Mouse (Mus musculus) liver, embryonic 12.5 days (tissue): Measurements from ENCODE around the gene Frmd6. TPM values are rescaled to one million over a fixed set of nuclear protein-coding genes. Genes with fewer than 3 reads are reported as not detected.

Experiments used
- ATAC-seq: fragments of 200-750 bp; cut with Nextera tagmentation; 2 replicates; pipeline ENCODE4 v1.8.0; 2017; ENCODE audit warnings: moderate number of reproducible peaks, mild to moderate bottlenecking, moderate library complexity
- H3K27ac ChIP-seq: fragments of 300-500 bp; sonication (generic); 2 replicates; pipeline ENCODE4 v1.5.1; 2016; ENCODE audit warnings: mild to moderate bottlenecking
- H3K27me3 ChIP-seq: fragments of 300-500 bp; sonication (generic); replicated peaks from 2 replicates; pipeline ENCODE4 v1.6.1; 2016; ENCODE audit warnings: mild to moderate bottlenecking, moderate library complexity
- H3K36me3 ChIP-seq: fragments of 300-500 bp; sonication (generic); 2 replicates; pipeline ENCODE4 v1.6.1; 2016; ENCODE audit warnings: mild to moderate bottlenecking, moderate library complexity
- H3K4me1 ChIP-seq: fragments of 300-500 bp; sonication (generic); 2 replicates; pipeline ENCODE4 v1.6.1; 2016
- H3K4me2 ChIP-seq: fragments of 300-500 bp; sonication (generic); 2 replicates; pipeline ENCODE4 v1.6.1; 2016; ENCODE audit warnings: mild to moderate bottlenecking, moderate library complexity
- H3K4me3 ChIP-seq: fragments of 300-500 bp; sonication (generic); 2 replicates; pipeline ENCODE4 v1.5.1; 2016; ENCODE audit warnings: mild to moderate bottlenecking, moderate library complexity
- H3K9ac ChIP-seq: fragments of 300-500 bp; sonication (generic); 2 replicates; pipeline ENCODE4 v1.6.1; 2016; ENCODE audit warnings: mild to moderate bottlenecking, moderate library complexity
- H3K9me3 ChIP-seq: fragments of 300-500 bp; sonication (generic); replicated peaks from 2 replicates; pipeline ENCODE4 v1.6.1; 2016; ENCODE audit warnings: mild to moderate bottlenecking, moderate library complexity
- WGBS: fragments of 180-500 bp; shearing (Covaris S2); methylation state at CpG from one replicate; pipeline ENCODE4 v1.1.7; 2016; ENCODE audit not compliant: insufficient replicate concordance; 5-methylcytosine and 5-hydroxymethylcytosine counted together
- polyA plus RNA-seq: library from polyadenylated mRNA; unstranded; fragments of >200 nt; fragmentation: Nextera tagmentation; extraction: Ambion mirVana; gene quantifications from 2 replicates; pipeline ENCODE4 v1.2.1, GENCODE M21; 2016

The Frmd6 gene
- polyA plus RNA-seq, 1 experiment from 2014 or later: 5.0 TPM

- no peak for ATAC-seq
- 69% methylated on average over 16 of the region's 16 CpGs for WGBS
- no peak overlapping the region for H3K27ac ChIP-seq
- no peak overlapping the region for H3K4me3 ChIP-seq
- no peaks in the 10 kb centered on the region for H3K27me3 ChIP-seq
- H3K36me3 ChIP-seq: no peaks in the 10 kb centered on the region
- no peaks in the 10 kb centered on the region for H3K9me3 ChIP-seq
- H3K4me1 ChIP-seq: peaks cover 9% of the 10 kb centered on the region; the same call in 1 of the 2 replicates
- no peak overlapping the region for H3K9ac ChIP-seq
- H3K4me2 ChIP-seq: no peak overlapping the region
Measured at GRCm38 (mm10) chr12:70794543-70795388, 30.5 kb upstream of the Frmd6 start.

- no peak for ATAC-seq
- no peak overlapping the region for H3K27ac ChIP-seq
- no peaks in the 10 kb centered on the region for H3K36me3 ChIP-seq
- peaks cover 9% of the 10 kb centered on the region; the same call in 1 of the 2 replicates for H3K4me1 ChIP-seq
- WGBS: 69% methylated on average over 3 of the region's 3 CpGs
- H3K9ac ChIP-seq: no peak overlapping the region
- H3K27me3 ChIP-seq: no peaks in the 10 kb centered on the region
- no peak overlapping the region for H3K4me2 ChIP-seq
- H3K9me3 ChIP-seq: no peaks in the 10 kb centered on the region
- H3K4me3 ChIP-seq: no peak overlapping the region
Measured at GRCm38 (mm10) chr12:70795389-70795711, 30.0 kb upstream of the Frmd6 start.

- 65% methylated on average over 8 of the region's 8 CpGs for WGBS
Measured at GRCm38 (mm10) chr12:70798496-70798895, 26.8 kb upstream of the Frmd6 start.

GRCm38 (mm10) chr12:70799231-70800002 lies 25.9 kb upstream of the Frmd6 start:
- WGBS: 50% methylated on average over 19 of the region's 19 CpGs
- Histone ChIP-seq H3K9me3 (no peaks in the 10 kb centered on the region), H3K27ac (no peak overlapping the region), H3K36me3 (no peaks in the 10 kb centered on the region), H3K4me1 (peaks cover 9% of the 10 kb centered on the region; the same call in 1 of the 2 replicates), H3K4me2 (no peak overlapping the region), H3K27me3 (no peaks in the 10 kb centered on the region), H3K9ac (no peak overlapping the region), H3K4me3 (no peak overlapping the region)
- ATAC-seq: no peak

More at GRCm38 (mm10) chr12:70798496-70798895, 26.8 kb upstream of the Frmd6 start:
- Histone ChIP-seq H3K9ac (no peak overlapping the region), H3K27ac (no peak overlapping the region), H3K4me1 (peaks cover 9% of the 10 kb centered on the region; the same call in 1 of the 2 replicates), H3K4me2 (no peak overlapping the region), H3K27me3 (no peaks in the 10 kb centered on the region), H3K36me3 (no peaks in the 10 kb centered on the region), H3K4me3 (no peak overlapping the region), H3K9me3 (no peaks in the 10 kb centered on the region)
- no peak for ATAC-seq

- ATAC-seq: no peak
- WGBS: 47% methylated on average over 8 of the region's 8 CpGs
- peaks cover 9% of the 10 kb centered on the region; the same call in 1 of the 2 replicates for H3K4me1 ChIP-seq
- H3K9me3 ChIP-seq: no peaks in the 10 kb centered on the region
- no peak overlapping the region for H3K4me3 ChIP-seq
- no peak overlapping the region for H3K27ac ChIP-seq
- no peak overlapping the region for H3K9ac ChIP-seq
- H3K4me2 ChIP-seq: no peak overlapping the region
- no peaks in the 10 kb centered on the region for H3K36me3 ChIP-seq
- H3K27me3 ChIP-seq: no peaks in the 10 kb centered on the region
Measured at GRCm38 (mm10) chr12:70800086-70800485, 25.2 kb upstream of the Frmd6 start.

- Histone ChIP-seq H3K36me3 (no peaks in the 10 kb centered on the region), H3K9me3 (no peaks in the 10 kb centered on the region), H3K27me3 (no peaks in the 10 kb centered on the region), H3K27ac (no peak overlapping the region), H3K4me1 (peaks cover 9% of the 10 kb centered on the region; the same call in 1 of the 2 replicates), H3K4me2 (no peak overlapping the region), H3K9ac (no peak overlapping the region), H3K4me3 (no peak overlapping the region)
- no peak for ATAC-seq
- 56% methylated on average over 8 of the region's 8 CpGs for WGBS
Measured at GRCm38 (mm10) chr12:70801361-70801760, 24.0 kb upstream of the Frmd6 start.

GRCm38 (mm10) chr12:70803494-70803893 lies 21.8 kb upstream of the Frmd6 start:
- Histone ChIP-seq H3K4me1 (peaks cover 9% of the 10 kb centered on the region; the same call in 1 of the 2 replicates), H3K4me2 (no peak overlapping the region), H3K27ac (no peak overlapping the region), H3K9ac (no peak overlapping the region), H3K27me3 (0 out of 2 replicates have a peak, but pooled peaks cover 4% of the 10 kb centered on the region), H3K4me3 (no peak overlapping the region), H3K36me3 (no peaks in the 10 kb centered on the region), H3K9me3 (no peaks in the 10 kb centered on the region)
- ATAC-seq: no peak
- WGBS: 75% methylated on average over 4 of the region's 4 CpGs

- 50% methylated on average over 2 of the region's 2 CpGs for WGBS
- ATAC-seq: no peak
Measured at GRCm38 (mm10) chr12:70804989-70805388, 20.3 kb upstream of the Frmd6 start.

GRCm38 (mm10) chr12:70807543-70807942 lies 17.8 kb upstream of the Frmd6 start:
- no peaks in the 10 kb centered on the region for H3K4me1 ChIP-seq
- no peak overlapping the region for H3K9ac ChIP-seq
- H3K27ac ChIP-seq: no peak overlapping the region
- peaks cover 4% of the 10 kb centered on the region; the same call in 1 of the 2 replicates for H3K27me3 ChIP-seq
- H3K4me2 ChIP-seq: no peak overlapping the region
- 42% methylated on average over 5 of the region's 5 CpGs for WGBS
- no peak overlapping the region for H3K4me3 ChIP-seq
- no peak for ATAC-seq
- no peaks in the 10 kb centered on the region for H3K9me3 ChIP-seq
- H3K36me3 ChIP-seq: no peaks in the 10 kb centered on the region

More at GRCm38 (mm10) chr12:70804989-70805388, 20.3 kb upstream of the Frmd6 start:
- no peak overlapping the region for H3K27ac ChIP-seq
- H3K4me3 ChIP-seq: no peak overlapping the region
- H3K4me1 ChIP-seq: no peaks in the 10 kb centered on the region
- H3K27me3 ChIP-seq: peaks cover 4% of the 10 kb centered on the region; the same call in 1 of the 2 replicates
- no peaks in the 10 kb centered on the region for H3K36me3 ChIP-seq
- no peak overlapping the region for H3K9ac ChIP-seq
- H3K9me3 ChIP-seq: no peaks in the 10 kb centered on the region
- no peak overlapping the region for H3K4me2 ChIP-seq

- 54% methylated on average over 6 of the region's 6 CpGs for WGBS
- no peaks in the 10 kb centered on the region for H3K9me3 ChIP-seq
Measured at GRCm38 (mm10) chr12:70807975-70808374, 17.3 kb upstream of the Frmd6 start.

GRCm38 (mm10) chr12:70809957-70810356 lies 15.4 kb upstream of the Frmd6 start:
- Histone ChIP-seq H3K36me3 (no peaks in the 10 kb centered on the region), H3K9me3 (no peaks in the 10 kb centered on the region), H3K4me2 (no peak overlapping the region), H3K9ac (no peak overlapping the region), H3K4me3 (no peak overlapping the region), H3K27me3 (peaks cover 4% of the 10 kb centered on the region; the same call in 1 of the 2 replicates), H3K4me1 (0 out of 2 replicates have a peak, but pooled peaks cover 3% of the 10 kb centered on the region), H3K27ac (no peak overlapping the region)
- 71% methylated on average over 2 of the region's 2 CpGs for WGBS
- no peak for ATAC-seq

More at GRCm38 (mm10) chr12:70807975-70808374, 17.3 kb upstream of the Frmd6 start:
- no peak for ATAC-seq
- Histone ChIP-seq H3K36me3 (no peaks in the 10 kb centered on the region), H3K9ac (no peak overlapping the region), H3K4me2 (no peak overlapping the region), H3K27ac (no peak overlapping the region), H3K27me3 (peaks cover 4% of the 10 kb centered on the region; the same call in 1 of the 2 replicates), H3K4me1 (0 out of 2 replicates have a peak, but pooled peaks cover 3% of the 10 kb centered on the region), H3K4me3 (no peak overlapping the region)

GRCm38 (mm10) chr12:70811772-70812171 lies 13.5 kb upstream of the Frmd6 start:
- no peaks in the 10 kb centered on the region for H3K36me3 ChIP-seq
- H3K4me2 ChIP-seq: no peak overlapping the region
- H3K9ac ChIP-seq: no peak overlapping the region
- no peaks in the 10 kb centered on the region for H3K9me3 ChIP-seq
- no peak for ATAC-seq
- WGBS: 55% methylated on average over 6 of the region's 6 CpGs
- H3K4me1 ChIP-seq: 0 out of 2 replicates have a peak, but pooled peaks cover 3% of the 10 kb centered on the region
- no peak overlapping the region for H3K27ac ChIP-seq
- no peak overlapping the region for H3K4me3 ChIP-seq
- H3K27me3 ChIP-seq: peaks cover 4% of the 10 kb centered on the region; the same call in 1 of the 2 replicates
